Mouse (Mus musculus): ENCODE results near the gene Ppfia3. TPM values are rescaled to one million over a fixed set of nuclear protein-coding genes. Genes with fewer than 3 reads are reported as not detected.

Gene Ppfia3
- polyA plus RNA-seq, 1 experiment from 2014 or later, result 3.7 TPM

- Histone ChIP-seq H3K4me1 (ENCODE audit: control insufficient read depth, insufficient read depth, low read length) (no peaks in the 10 kb centered on the region), H3K4me2 (no peak overlapping the region), H3K27me3 (ENCODE audit: control insufficient read depth, insufficient read depth, low read length) (no peaks in the 10 kb centered on the region), H3K36me3 (ENCODE audit: control insufficient read depth, insufficient read depth, low read length) (peaks cover 19% of the 10 kb centered on the region), H3K9me3 (replicated peaks; ENCODE audit: control insufficient read depth, low read length) (no peaks in the 10 kb centered on the region), H3K9ac (ENCODE audit: low read depth, low read length) (no peak overlapping the region), H3K4me3 (ENCODE audit: low read depth, low read length) (no peak overlapping the region), H3K27ac (ENCODE audit: low read depth, low read length) (no peak overlapping the region)
- 71% methylated on average over 4 of the region's 4 CpGs for WGBS (ENCODE audit: insufficient replicate concordance)
- ATAC-seq (replicated peaks; ENCODE audit: insufficient number of reproducible peaks, low FRiP score, low TSS enrichment), result no peak
These were observed 44.6 kb downstream of the Ppfia3 start for GRCm38 (mm10) chr7:45322245-45322644.

- H3K4me1 ChIP-seq (ENCODE audit: control insufficient read depth, insufficient read depth, low read length), result peaks cover 9% of the 10 kb centered on the region; the same call in 1 of the 2 replicates
- ATAC-seq (replicated peaks; ENCODE audit: insufficient number of reproducible peaks, low FRiP score, low TSS enrichment), result no peak
- no peak overlapping the region for H3K4me2 ChIP-seq
- H3K27me3 ChIP-seq (ENCODE audit: control insufficient read depth, insufficient read depth, low read length), result no peaks in the 10 kb centered on the region
- no peak overlapping the region for H3K27ac ChIP-seq (ENCODE audit: low read depth, low read length)
- H3K9ac ChIP-seq (ENCODE audit: low read depth, low read length), result no peak overlapping the region
- H3K36me3 ChIP-seq (ENCODE audit: control insufficient read depth, insufficient read depth, low read length), result peaks cover 7% of the 10 kb centered on the region; the same call in 1 of the 2 replicates
- H3K4me3 ChIP-seq (ENCODE audit: low read depth, low read length), result no peak overlapping the region
- no peaks in the 10 kb centered on the region for H3K9me3 ChIP-seq (replicated peaks; ENCODE audit: control insufficient read depth, low read length)
- WGBS (ENCODE audit: insufficient replicate concordance), result 83% methylated on average over 14 of the region's 14 CpGs
These were observed 50.3 kb downstream of the Ppfia3 start for GRCm38 (mm10) chr7:45316536-45316935.

- 78% methylated on average over 10 of the region's 10 CpGs for WGBS (ENCODE audit: insufficient replicate concordance)
- Histone ChIP-seq H3K36me3 (ENCODE audit: control insufficient read depth, insufficient read depth, low read length) (peaks cover 7% of the 10 kb centered on the region; the same call in 1 of the 2 replicates), H3K27ac (ENCODE audit: low read depth, low read length) (no peak overlapping the region), H3K4me1 (ENCODE audit: control insufficient read depth, insufficient read depth, low read length) (peaks cover 9% of the 10 kb centered on the region; the same call in 1 of the 2 replicates), H3K4me3 (ENCODE audit: low read depth, low read length) (no peak overlapping the region), H3K4me2 (no peak overlapping the region), H3K9me3 (replicated peaks; ENCODE audit: control insufficient read depth, low read length) (no peaks in the 10 kb centered on the region), H3K9ac (ENCODE audit: low read depth, low read length) (no peak overlapping the region), H3K27me3 (ENCODE audit: control insufficient read depth, insufficient read depth, low read length) (no peaks in the 10 kb centered on the region)
- ATAC-seq (replicated peaks; ENCODE audit: insufficient number of reproducible peaks, low FRiP score, low TSS enrichment), result no peak
These were observed 51.6 kb downstream of the Ppfia3 start for GRCm38 (mm10) chr7:45315182-45315701.

DNA sequence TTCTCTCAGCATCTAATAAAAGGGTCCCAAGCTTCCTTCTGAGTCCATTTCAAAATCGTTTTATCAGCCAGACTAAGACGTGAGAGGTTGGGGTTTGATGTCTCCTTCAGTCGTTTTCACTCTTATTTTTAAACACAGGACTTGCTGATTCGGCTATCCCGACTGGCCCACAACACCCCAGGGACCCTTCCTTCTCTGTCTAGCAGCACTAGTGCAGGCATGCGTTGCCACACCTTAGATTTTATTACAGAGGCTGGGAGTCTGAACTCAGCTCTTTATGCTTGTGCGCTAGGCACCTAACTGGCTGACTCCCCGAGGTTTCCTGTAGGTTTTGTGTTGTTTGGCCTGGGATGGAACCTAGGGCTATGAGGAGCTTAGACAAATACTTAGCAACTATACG is 53.3 kb downstream of the Ppfia3 start:
- H3K36me3 ChIP-seq (ENCODE audit: control insufficient read depth, insufficient read depth, low read length), result peaks cover 7% of the 10 kb centered on the region; the same call in 1 of the 2 replicates
- no peak for ATAC-seq (replicated peaks; ENCODE audit: insufficient number of reproducible peaks, low FRiP score, low TSS enrichment)
- 32% methylated on average over 9 of the region's 9 CpGs for WGBS (ENCODE audit: insufficient replicate concordance)
- H3K4me1 ChIP-seq (ENCODE audit: control insufficient read depth, insufficient read depth, low read length), result peaks cover 9% of the 10 kb centered on the region; the same call in 1 of the 2 replicates
- H3K9ac ChIP-seq (ENCODE audit: low read depth, low read length), result 0 out of 2 replicates have a peak overlapping the region, but pooled peaks have one; percentile 28
- H3K27ac ChIP-seq (ENCODE audit: low read depth, low read length), result peak overlapping the region; percentile 57
- no peak overlapping the region for H3K4me3 ChIP-seq (ENCODE audit: low read depth, low read length)
- H3K9me3 ChIP-seq (replicated peaks; ENCODE audit: control insufficient read depth, low read length), result no peaks in the 10 kb centered on the region
- H3K4me2 ChIP-seq, result no peak overlapping the region
- H3K27me3 ChIP-seq (ENCODE audit: control insufficient read depth, insufficient read depth, low read length), result no peaks in the 10 kb centered on the region

DNA sequence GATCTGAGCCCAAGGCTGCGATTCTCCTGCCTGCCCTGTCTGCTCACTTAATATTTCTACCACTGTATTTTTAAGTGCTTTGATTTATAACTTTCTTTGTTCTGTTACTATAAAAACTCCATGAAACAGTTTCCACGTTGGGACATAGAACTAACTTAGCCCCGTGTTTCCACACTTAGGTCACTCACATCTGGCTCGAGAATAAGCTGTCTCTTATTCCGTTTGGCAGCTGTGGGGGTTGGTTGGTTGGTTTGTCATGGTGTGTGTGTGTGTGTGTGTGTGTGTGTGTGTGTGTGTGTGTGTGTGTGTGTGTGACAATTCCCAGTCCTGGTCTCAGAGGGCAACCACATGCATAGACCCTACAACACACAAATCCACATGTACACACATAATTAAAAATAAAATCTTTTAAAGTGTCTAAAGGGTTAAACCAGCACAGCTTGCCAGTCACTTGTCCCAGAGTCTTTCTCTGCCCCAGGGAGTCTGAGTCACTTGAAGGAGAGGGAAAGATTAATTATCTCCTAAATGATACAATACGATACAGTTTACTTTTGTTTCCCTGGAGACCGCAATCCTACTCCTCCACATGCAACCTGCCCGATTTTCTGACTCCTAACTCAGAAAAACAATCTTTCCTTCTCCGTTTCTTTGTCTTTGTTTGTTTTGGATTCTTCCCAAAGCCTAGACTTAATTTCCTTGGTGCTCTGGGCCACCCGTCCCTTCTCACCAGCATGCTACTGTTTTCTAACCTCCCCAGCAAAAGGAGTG is 53.9 kb downstream of the Ppfia3 start:
- ATAC-seq (replicated peaks; ENCODE audit: insufficient number of reproducible peaks, low FRiP score, low TSS enrichment), result no peak
- Histone ChIP-seq H3K4me2 (no peak overlapping the region), H3K9me3 (replicated peaks; ENCODE audit: control insufficient read depth, low read length) (no peaks in the 10 kb centered on the region), H3K9ac (ENCODE audit: low read depth, low read length) (0 out of 2 replicates have a peak overlapping the region, but pooled peaks have one; percentile 28), H3K27ac (ENCODE audit: low read depth, low read length) (peak overlapping the region; percentile 57), H3K4me1 (ENCODE audit: control insufficient read depth, insufficient read depth, low read length) (peaks cover 9% of the 10 kb centered on the region; the same call in 1 of the 2 replicates), H3K36me3 (ENCODE audit: control insufficient read depth, insufficient read depth, low read length) (peaks cover 2% of the 10 kb centered on the region; the same call in 1 of the 2 replicates), H3K4me3 (ENCODE audit: low read depth, low read length) (no peak overlapping the region), H3K27me3 (ENCODE audit: control insufficient read depth, insufficient read depth, low read length) (no peaks in the 10 kb centered on the region)
- 28% methylated on average over 10 of the region's 10 CpGs for WGBS (ENCODE audit: insufficient replicate concordance)

DNA sequence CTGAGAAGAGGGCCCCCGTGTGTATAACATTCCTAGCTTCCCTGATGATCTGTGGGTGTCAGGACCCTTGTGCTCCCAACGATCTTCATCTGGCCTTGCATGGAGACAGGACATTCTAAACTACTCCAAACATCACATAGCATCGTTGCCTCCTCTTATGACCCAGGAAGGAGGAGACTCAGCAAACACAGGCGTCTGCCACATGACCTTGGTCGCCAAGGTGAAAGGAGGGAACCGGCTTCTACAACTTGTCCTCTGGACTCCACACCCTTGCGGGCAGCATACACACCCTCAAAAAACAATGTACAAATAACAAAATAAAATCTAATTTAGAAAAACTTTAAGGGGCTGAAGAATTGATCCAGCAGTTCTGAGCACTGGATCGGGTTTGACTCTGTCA is 54.8 kb downstream of the Ppfia3 start:
- Histone ChIP-seq H3K4me1 (ENCODE audit: control insufficient read depth, insufficient read depth, low read length) (peaks cover 9% of the 10 kb centered on the region; the same call in 1 of the 2 replicates), H3K9ac (ENCODE audit: low read depth, low read length) (no peak overlapping the region), H3K27ac (ENCODE audit: low read depth, low read length) (no peak overlapping the region), H3K4me2 (no peak overlapping the region), H3K36me3 (ENCODE audit: control insufficient read depth, insufficient read depth, low read length) (peaks cover 2% of the 10 kb centered on the region; the same call in 1 of the 2 replicates), H3K4me3 (ENCODE audit: low read depth, low read length) (no peak overlapping the region), H3K27me3 (ENCODE audit: control insufficient read depth, insufficient read depth, low read length) (no peaks in the 10 kb centered on the region), H3K9me3 (replicated peaks; ENCODE audit: control insufficient read depth, low read length) (no peaks in the 10 kb centered on the region)
- no peak for ATAC-seq (replicated peaks; ENCODE audit: insufficient number of reproducible peaks, low FRiP score, low TSS enrichment)
- 44% methylated on average over 8 of the region's 8 CpGs for WGBS (ENCODE audit: insufficient replicate concordance)

DNA sequence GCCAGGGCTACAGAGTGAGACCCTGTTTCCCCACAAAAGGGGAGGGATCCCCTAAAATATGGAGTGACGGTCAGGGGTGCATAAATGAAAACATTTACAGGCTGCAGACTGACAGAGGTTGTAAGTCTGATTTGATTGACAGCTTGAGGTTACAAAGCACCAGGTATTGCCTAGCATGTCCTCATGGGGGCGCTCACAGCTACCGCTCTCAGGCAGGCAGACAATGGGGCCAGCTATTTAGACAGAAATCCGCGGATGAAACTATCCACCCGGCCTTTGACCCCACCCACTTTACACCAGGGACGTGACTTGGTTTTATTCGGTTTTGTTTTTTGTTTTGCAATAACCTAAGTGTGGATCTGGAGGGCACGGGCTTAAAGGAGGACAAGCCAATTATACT is 57.4 kb downstream of the Ppfia3 start:
- WGBS (ENCODE audit: insufficient replicate concordance), result 18% methylated on average over 9 of the region's 9 CpGs
- Histone ChIP-seq H3K27me3 (ENCODE audit: control insufficient read depth, insufficient read depth, low read length) (no peaks in the 10 kb centered on the region), H3K4me2 (no peak overlapping the region), H3K9ac (ENCODE audit: low read depth, low read length) (no peak overlapping the region), H3K4me1 (ENCODE audit: control insufficient read depth, insufficient read depth, low read length) (peaks cover 12% of the 10 kb centered on the region; the same call in 1 of the 2 replicates), H3K27ac (ENCODE audit: low read depth, low read length) (no peak overlapping the region), H3K36me3 (ENCODE audit: control insufficient read depth, insufficient read depth, low read length) (no peaks in the 10 kb centered on the region), H3K4me3 (ENCODE audit: low read depth, low read length) (no peak overlapping the region), H3K9me3 (replicated peaks; ENCODE audit: control insufficient read depth, low read length) (no peaks in the 10 kb centered on the region)
- no peak for ATAC-seq (replicated peaks; ENCODE audit: insufficient number of reproducible peaks, low FRiP score, low TSS enrichment)

DNA sequence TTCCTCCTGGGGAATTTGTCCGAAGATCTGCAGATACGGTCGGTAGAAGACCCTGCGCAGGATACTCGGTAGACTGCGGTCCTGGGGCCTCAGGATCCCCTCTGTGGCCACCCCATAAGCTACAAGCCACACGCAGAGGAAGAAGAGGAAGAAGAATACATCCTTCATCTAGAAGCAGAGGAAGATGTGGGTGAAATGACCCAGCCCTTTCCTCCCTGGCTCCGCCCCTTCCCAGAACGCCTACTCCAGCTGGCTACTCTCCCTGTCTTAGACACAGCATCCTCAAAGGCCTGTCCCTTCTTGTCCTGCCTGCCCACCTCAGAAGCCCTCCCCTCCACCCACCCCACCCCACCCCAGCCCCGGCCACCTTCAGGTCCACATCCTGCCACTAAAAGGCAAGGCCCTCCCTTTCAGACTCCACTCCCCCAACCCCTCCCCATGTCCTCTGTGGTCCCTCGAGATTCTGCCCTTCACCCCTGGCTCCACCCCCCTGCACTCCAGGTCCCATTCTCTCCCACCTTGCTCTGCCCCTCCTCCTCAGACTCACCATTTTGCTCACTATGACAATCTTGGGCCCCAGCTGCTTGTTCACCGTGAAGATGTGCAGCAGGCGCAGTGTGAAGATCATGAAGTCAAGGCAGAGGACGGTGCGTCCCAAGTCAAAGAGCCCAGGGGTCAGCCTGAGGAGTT is 58.1 kb downstream of the Ppfia3 start:
- Histone ChIP-seq H3K9ac (ENCODE audit: low read depth, low read length) (no peak overlapping the region), H3K9me3 (replicated peaks; ENCODE audit: control insufficient read depth, low read length) (no peaks in the 10 kb centered on the region), H3K4me2 (no peak overlapping the region), H3K27me3 (ENCODE audit: control insufficient read depth, insufficient read depth, low read length) (no peaks in the 10 kb centered on the region), H3K4me3 (ENCODE audit: low read depth, low read length) (no peak overlapping the region), H3K36me3 (ENCODE audit: control insufficient read depth, insufficient read depth, low read length) (no peaks in the 10 kb centered on the region), H3K4me1 (ENCODE audit: control insufficient read depth, insufficient read depth, low read length) (peaks cover 12% of the 10 kb centered on the region; the same call in 1 of the 2 replicates), H3K27ac (ENCODE audit: low read depth, low read length) (no peak overlapping the region)
- no peak for ATAC-seq (replicated peaks; ENCODE audit: insufficient number of reproducible peaks, low FRiP score, low TSS enrichment)
- WGBS (ENCODE audit: insufficient replicate concordance), result 70% methylated on average over 15 of the region's 15 CpGs

Measured in heart, embryonic 11.5 days (tissue).